Mouse (Mus musculus) thymus, adult 2 months (tissue): ENCODE results near the gene Hspb8. TPM values are rescaled to one million over a fixed set of nuclear protein-coding genes. Genes with fewer than 3 reads are reported as not detected.

ENCODE experiments used
- DNase-seq: peaks from one replicate; pipeline ENCODE4 v3.0.0; 2021
- H3K27ac ChIP-seq: fragments of 200-500 bp; 2 replicates; pipeline ENCODE4 v1.5.1; 2012; ENCODE audit warnings: low read length, control low read depth; ENCODE audit not compliant: control insufficient read depth, insufficient read depth
- H3K27me3 ChIP-seq: fragments of 200-500 bp; 2 replicates; pipeline ENCODE4 v1.6.1; 2012; ENCODE audit warnings: mild to moderate bottlenecking, low read length, moderate library complexity, mixed read lengths; ENCODE audit not compliant: control insufficient read depth, insufficient read depth
- H3K36me3 ChIP-seq: fragments of 200-500 bp; 2 replicates; pipeline ENCODE4 v1.6.1; 2012; ENCODE audit warnings: mild to moderate bottlenecking, low read length, moderate library complexity; ENCODE audit not compliant: control insufficient read depth, insufficient read depth
- H3K4me1 ChIP-seq: fragments of 200-500 bp; replicated peaks from 2 replicates; pipeline ENCODE4 v1.6.1; 2012; ENCODE audit warnings: low read length; ENCODE audit not compliant: control insufficient read depth, insufficient read depth
- H3K4me3 ChIP-seq: fragments of 200-500 bp; 2 replicates; pipeline ENCODE4 v1.5.1; 2012; ENCODE audit warnings: mild to moderate bottlenecking, low read length, control low read depth, moderate library complexity; ENCODE audit not compliant: control insufficient read depth, insufficient read depth
- CTCF ChIP-seq: fragments of 200-500 bp; IDR thresholded peaks from 2 replicates; pipeline ENCODE4 v1.5.1; 2012; ENCODE audit warnings: mild to moderate bottlenecking, control low read depth, low read length, moderate library complexity, borderline replicate concordance; ENCODE audit not compliant: control insufficient read depth, poor library complexity, insufficient read depth; ENCODE audit errors: extremely low read depth
- POLR2A ChIP-seq: fragments of 200-500 bp; IDR thresholded peaks from 2 replicates; pipeline ENCODE4 v1.6.1; 2012; ENCODE audit warnings: mild to moderate bottlenecking, low read length, control low read depth, moderate library complexity; ENCODE audit not compliant: control insufficient read depth, poor library complexity, insufficient read depth; ENCODE audit errors: extremely low read depth
- WGBS: fragments of 180-500 bp; shearing (Covaris S2); methylation state at CpG from one replicate; pipeline ENCODE4 v1.1.7; 2018; 5-methylcytosine and 5-hydroxymethylcytosine counted together
- polyA plus RNA-seq: library from polyadenylated mRNA; depleted of rRNA; stranded (reverse); fragments of >200 nt; gene quantifications from 2 replicates; pipeline ENCODE4 v1.2.3, GENCODE M21; 2012; rRNA removed

Gene Hspb8
- polyA plus RNA-seq: 19.5 and 48.9 TPM in 2 replicates

- TF ChIP-seq POLR2A: no peak
- no peak for TF ChIP-seq CTCF
- Histone ChIP-seq H3K4me3 (peak within 1 kb of the TSS; percentile 22), H3K36me3 (no peaks in the 10 kb centered on the region), H3K4me1 (no peaks in the 10 kb centered on the region), H3K27ac (no peak within 1 kb of the TSS; the same call in 1 of the 2 replicates), H3K27me3 (no peaks in the 10 kb centered on the region; the same call in 1 of the 2 replicates)
- 4% methylated on average over 20 of the region's 20 CpGs for WGBS
- no peak for DNase-seq
Measured at GRCm38 (mm10) chr5:116422699-116423201, at the start of gene Hspb8. TSS of gene Hspb8 (minus strand) at chr5:116422864.

GRCm38 (mm10) chr5:116461354-116462042, 38.8 kb upstream of the Hspb8 start:
- TF ChIP-seq CTCF (no peak), POLR2A (no peak)
- DNase-seq: no peak
- WGBS: 82% methylated on average over 11 of the region's 11 CpGs
- no peaks in the 10 kb centered on the region for H3K27me3 ChIP-seq
- no peak overlapping the region for H3K4me3 ChIP-seq
- H3K4me1 ChIP-seq: no peaks in the 10 kb centered on the region
- no peaks in the 10 kb centered on the region for H3K36me3 ChIP-seq
- H3K27ac ChIP-seq: no peak overlapping the region

- Histone ChIP-seq H3K4me1 (no peaks in the 10 kb centered on the region), H3K27ac (no peak overlapping the region), H3K36me3 (no peaks in the 10 kb centered on the region), H3K4me3 (no peak overlapping the region), H3K27me3 (no peaks in the 10 kb centered on the region)
- WGBS: 86% methylated on average over 2 of the region's 2 CpGs
- no peak for TF ChIP-seq CTCF
- no peak for TF ChIP-seq POLR2A
- DNase-seq: no peak
Measured at GRCm38 (mm10) chr5:116459970-116460369, 37.3 kb upstream of the Hspb8 start.

GRCm38 (mm10) chr5:116457791-116458190, 35.1 kb upstream of the Hspb8 start:
- no peak for DNase-seq
- Histone ChIP-seq H3K36me3 (no peaks in the 10 kb centered on the region), H3K27me3 (peaks cover 3% of the 10 kb centered on the region; the same call in 1 of the 2 replicates), H3K27ac (no peak overlapping the region), H3K4me1 (no peaks in the 10 kb centered on the region), H3K4me3 (no peak overlapping the region)
- WGBS: 88% methylated on average over 7 of the region's 7 CpGs
- no peak for TF ChIP-seq CTCF
- TF ChIP-seq POLR2A: no peak

GRCm38 (mm10) chr5:116456796-116457515, 34.3 kb upstream of the Hspb8 start:
- DNase-seq: no peak
- Histone ChIP-seq H3K4me1 (no peaks in the 10 kb centered on the region), H3K36me3 (no peaks in the 10 kb centered on the region), H3K4me3 (no peak overlapping the region), H3K27ac (no peak overlapping the region), H3K27me3 (peaks cover 3% of the 10 kb centered on the region; the same call in 1 of the 2 replicates)
- TF ChIP-seq CTCF (no peak), POLR2A (no peak)
- 44% methylated on average over 10 of the region's 10 CpGs for WGBS

GRCm38 (mm10) chr5:116453401-116453851, 30.8 kb upstream of the Hspb8 start:
- H3K4me1 ChIP-seq: no peaks in the 10 kb centered on the region
- no peaks in the 10 kb centered on the region for H3K36me3 ChIP-seq
- peak; percentile 6 for DNase-seq
- 9% methylated on average over 27 of the region's 27 CpGs for WGBS
- TF ChIP-seq CTCF: no peak
- TF ChIP-seq POLR2A: no peak
- H3K27ac ChIP-seq: no peak overlapping the region
- H3K27me3 ChIP-seq: peaks cover 3% of the 10 kb centered on the region; the same call in 1 of the 2 replicates
- H3K4me3 ChIP-seq: no peak overlapping the region
